ENCODE assay signal across 1 mouse cellular context in genomic region chr4:46853852-46854460, GRCm38 (mm10).
A peak's percentile ranks its signal among the peaks of the same experiment; 100 is the strongest.
TF ChIP-seq lines count a peak whose summit lies in the region.

No protein-coding gene starts in this region.

TF ChIP-seq in MEL, 35 proteins besides CTCF, POLR2A, EP300 and RAD21 (continued from another document):
- TF ChIP-seq MEF2A (IDR thresholded peaks at IDR 0.05; ENCODE audit: extremely low read depth, insufficient replicate concordance, low read depth, low read length, poor library complexity, severe bottlenecking) = no peak
- TF ChIP-seq UBTF (IDR thresholded peaks at IDR 0.05; ENCODE audit: borderline replicate concordance, insufficient read depth, low read depth, low read length) = no peak
- peak; percentile 89; the same call in 1 of the 2 replicates for TF ChIP-seq MYC (IDR thresholded peaks at IDR 0.05; ENCODE audit: low read depth, low read length)
- peak; percentile 62 for TF ChIP-seq MAX (IDR thresholded peaks at IDR 0.05; ENCODE audit: low read length)
